In the genomic region with DNA sequence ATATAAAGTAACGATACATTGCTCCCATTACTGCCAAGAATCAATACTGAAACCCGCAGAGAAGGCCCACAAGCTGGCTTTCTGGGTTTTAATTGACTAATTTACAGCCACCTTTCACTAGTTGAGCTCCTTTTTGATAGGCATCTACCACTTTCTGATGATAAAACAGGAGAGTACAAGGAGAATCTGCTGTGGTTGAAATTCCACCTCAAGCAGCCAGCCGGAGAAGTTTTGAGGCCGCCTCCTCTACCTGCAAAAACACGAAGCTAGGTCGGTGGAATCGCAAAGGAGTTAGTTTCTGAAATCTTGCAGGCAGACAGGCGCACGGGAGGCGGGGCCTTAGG, we compare ENCODE assay signal across 8 mouse cellular contexts. TPM values are rescaled to one million over a fixed set of nuclear protein-coding genes. Genes with fewer than 3 reads are reported as not detected.
DNase-seq lines count a peak whose midpoint lies in the region; ATAC-seq lines count a peak whose summit lies in the region.
"Had no signal": no experiment of that assay in that cellular context is flagged by ENCODE, and none has a peak within 500 bp of the region (broad histone marks: within the 10 kb centered on the region; RNA-seq: fewer than 3 reads in every experiment).

No protein-coding gene starts in this region.

- WGBS in lung, embryonic 16.5 days = 1% methylated on average over 10 of the region's 10 CpGs
- WGBS in forebrain, embryonic 11.5 days = under 1% methylated on average over 10 of the region's 10 CpGs
- WGBS in limb, embryonic 13.5 days = under 1% methylated on average over 10 of the region's 10 CpGs
- WGBS in stomach, embryonic 14.5 days = under 1% methylated on average over 10 of the region's 10 CpGs

- no peaks in the 10 kb centered on the region for H3K9me3 ChIP-seq in lung, embryonic 16.5 days (ENCODE audit: control insufficient read depth, low read length)
- H3K9me3 ChIP-seq in forebrain, embryonic 11.5 days (ENCODE audit: control insufficient read depth, low read length) = no peaks in the 10 kb centered on the region
- no peaks in the 10 kb centered on the region for H3K9me3 ChIP-seq in limb, embryonic 13.5 days
- H3K9me3 ChIP-seq in stomach, embryonic 14.5 days (ENCODE audit: control insufficient read depth, low read depth, low read length) = no peaks in the 10 kb centered on the region

- no peaks in the 10 kb centered on the region for H3K27me3 ChIP-seq in lung, embryonic 16.5 days (ENCODE audit: control insufficient read depth, insufficient read depth, low read depth, low read length)
- no peaks in the 10 kb centered on the region for H3K27me3 ChIP-seq in forebrain, embryonic 11.5 days (ENCODE audit: control insufficient read depth, insufficient read depth, low read length)
- H3K27me3 ChIP-seq in limb, embryonic 13.5 days = no peaks in the 10 kb centered on the region
- no peaks in the 10 kb centered on the region for H3K27me3 ChIP-seq in stomach, embryonic 14.5 days (ENCODE audit: control insufficient read depth, insufficient read depth, low read length)

- ATAC-seq in lung, embryonic 16.5 days (ENCODE audit: low read depth) = no peak
- no peak for ATAC-seq in forebrain, embryonic 11.5 days (replicated peaks; ENCODE audit: low FRiP score)
- ATAC-seq in limb, embryonic 13.5 days (ENCODE audit: low FRiP score, low read depth) = no peak
- no peak for ATAC-seq in stomach, embryonic 14.5 days (ENCODE audit: insufficient number of reproducible peaks, insufficient read depth, low FRiP score, low read depth)
- no peak for ATAC-seq in erythroid progenitor cell, adult 5-6 weeks (replicated peaks; ENCODE audit: low FRiP score, poor library complexity, severe bottlenecking)

- H3K4me3 ChIP-seq in lung, embryonic 16.5 days (ENCODE audit: low read length) = peak overlapping the region; percentile 53
- peak overlapping the region; percentile 55 for H3K4me3 ChIP-seq in forebrain, embryonic 11.5 days (ENCODE audit: low read depth, low read length)
- peak overlapping the region; percentile 59 for H3K4me3 ChIP-seq in limb, embryonic 13.5 days
- H3K4me3 ChIP-seq in stomach, embryonic 14.5 days (ENCODE audit: low read depth, low read length) = peak overlapping the region; percentile 50

- no peaks in the 10 kb centered on the region for H3K36me3 ChIP-seq in lung, embryonic 16.5 days (ENCODE audit: control insufficient read depth, insufficient read depth, low read length)
- no peaks in the 10 kb centered on the region for H3K36me3 ChIP-seq in forebrain, embryonic 11.5 days (ENCODE audit: control insufficient read depth, insufficient read depth, low read length)
- no peaks in the 10 kb centered on the region for H3K36me3 ChIP-seq in limb, embryonic 13.5 days
- no peaks in the 10 kb centered on the region for H3K36me3 ChIP-seq in stomach, embryonic 14.5 days (ENCODE audit: control insufficient read depth, insufficient read depth, low read length)

- no peak for DNase-seq in lung, postnatal 4 days
- DNase-seq in forebrain, embryonic 11.5 days (ENCODE audit: low spot score) = no peak
- no peak for DNase-seq in layer of hippocampus, postnatal 36 days

- H3K4me2 ChIP-seq in lung, embryonic 16.5 days (ENCODE audit: low read depth, low read length) = peak overlapping the region; percentile 77
- peak overlapping the region; percentile 74 for H3K4me2 ChIP-seq in forebrain, embryonic 11.5 days (ENCODE audit: low read depth, low read length, severe bottlenecking)
- H3K4me2 ChIP-seq in limb, embryonic 13.5 days (replicated peaks) = peak overlapping the region; percentile 92
- H3K4me2 ChIP-seq in stomach, embryonic 14.5 days (replicated peaks; ENCODE audit: low read depth, low read length) = peak overlapping the region; percentile 67

- peak overlapping the region; percentile 95 for H3K27ac ChIP-seq in lung, embryonic 16.5 days (ENCODE audit: low read length)
- H3K27ac ChIP-seq in forebrain, embryonic 11.5 days (ENCODE audit: low read depth, low read length) = peak overlapping the region; percentile 94
- peak overlapping the region; percentile 97 for H3K27ac ChIP-seq in limb, embryonic 13.5 days
- peak overlapping the region; percentile 98 for H3K27ac ChIP-seq in stomach, embryonic 14.5 days (ENCODE audit: low read length)

- peak overlapping the region; percentile 61 for H3K9ac ChIP-seq in lung, embryonic 16.5 days (ENCODE audit: low read length)
- peak overlapping the region; percentile 44 for H3K9ac ChIP-seq in forebrain, embryonic 11.5 days (ENCODE audit: low read length)
- H3K9ac ChIP-seq in limb, embryonic 13.5 days = peak overlapping the region; percentile 64
- peak overlapping the region; percentile 55 for H3K9ac ChIP-seq in stomach, embryonic 14.5 days (replicated peaks; ENCODE audit: low read depth, low read length)

- peaks cover 18% of the 10 kb centered on the region for H3K4me1 ChIP-seq in lung, embryonic 16.5 days (replicated peaks; ENCODE audit: control insufficient read depth, insufficient read depth, low read length)
- H3K4me1 ChIP-seq in forebrain, embryonic 11.5 days (replicated peaks; ENCODE audit: control insufficient read depth, insufficient read depth, low read length) = peaks cover 4% of the 10 kb centered on the region; the same call in 1 of the 2 replicates
- peaks cover 18% of the 10 kb centered on the region for H3K4me1 ChIP-seq in limb, embryonic 13.5 days
- peaks cover 11% of the 10 kb centered on the region for H3K4me1 ChIP-seq in stomach, embryonic 14.5 days (ENCODE audit: control insufficient read depth, insufficient read depth, low read length)

RNA-seq across cellular contexts. Expression of a gene that starts 0.3 kb away (rescaled TPM):
- 2.1 and 4.3 TPM in 2 replicates for polyA plus RNA-seq in lung, embryonic 16.5 days (2015; fragmentation: Nextera tagmentation; extraction: Ambion mirVana)
- 2.7 and 4.0 TPM in 2 replicates for polyA plus RNA-seq in forebrain, embryonic 11.5 days (2014; fragmentation: Nextera tagmentation; extraction: Ambion mirVana)
- polyA plus RNA-seq in limb, embryonic 13.5 days (2015; fragmentation: Nextera tagmentation; extraction: Ambion mirVana) = 4.3 and 6.0 TPM in 2 replicates
- 2.4 and 3.6 TPM in 2 replicates for polyA plus RNA-seq in stomach, embryonic 14.5 days (2014; fragmentation: Nextera tagmentation; extraction: Ambion mirVana)
- total RNA-seq in layer of hippocampus, postnatal 36 days (2021) = 10 to 100 TPM; 17.0 to 19.5 TPM
- total RNA-seq in erythroid progenitor cell, adult 5-6 weeks (2015; ENCODE audit: low replicate concordance) = 666 and 715 TPM in 2 replicates
- total RNA-seq in erythroid progenitor cell, adult 5-6 weeks (2017; ENCODE audit: low replicate concordance) = 4,010 and 6,111 TPM in 2 replicates

RNA-seq across cellular contexts. Expression of a gene that starts 1.0 kb away (rescaled TPM):
- 4.2 and 5.5 TPM in 2 replicates for polyA plus RNA-seq in lung, embryonic 16.5 days (2015; fragmentation: Nextera tagmentation; extraction: Ambion mirVana)
- polyA plus RNA-seq in forebrain, embryonic 11.5 days (2014; fragmentation: Nextera tagmentation; extraction: Ambion mirVana) = 2.9 and 5.4 TPM in 2 replicates
- polyA plus RNA-seq in limb, embryonic 13.5 days (2015; fragmentation: Nextera tagmentation; extraction: Ambion mirVana) = 11.8 and 14.9 TPM in 2 replicates
- 6.1 and 6.5 TPM in 2 replicates for polyA plus RNA-seq in stomach, embryonic 14.5 days (2014; fragmentation: Nextera tagmentation; extraction: Ambion mirVana)
- total RNA-seq in layer of hippocampus, postnatal 36 days (2021) = 10 to 100 TPM; 37.3 to 46.3 TPM
- total RNA-seq in erythroid progenitor cell, adult 5-6 weeks (2015; ENCODE audit: low replicate concordance) = 238 and 271 TPM in 2 replicates
- 723 and 806 TPM in 2 replicates for total RNA-seq in erythroid progenitor cell, adult 5-6 weeks (2017; ENCODE audit: low replicate concordance)

RNA-seq across cellular contexts. Expression of a gene that starts 2.2 kb away (rescaled TPM):
- 1.2 TPM in 1 of 2 replicates, not detected in the other for polyA plus RNA-seq in lung, embryonic 16.5 days (2015; fragmentation: Nextera tagmentation; extraction: Ambion mirVana)
- 0.95 TPM in 1 of 2 replicates, not detected in the other for polyA plus RNA-seq in forebrain, embryonic 11.5 days (2014; fragmentation: Nextera tagmentation; extraction: Ambion mirVana)
- 0.65 TPM in 1 of 2 replicates, not detected in the other for polyA plus RNA-seq in limb, embryonic 13.5 days (2015; fragmentation: Nextera tagmentation; extraction: Ambion mirVana)
- polyA plus RNA-seq in stomach, embryonic 14.5 days (2014; fragmentation: Nextera tagmentation; extraction: Ambion mirVana) = not detected in 2 replicates
- 10 to 100 TPM; 35.4 to 47.1 TPM for total RNA-seq in layer of hippocampus, postnatal 36 days (2021)
- 142 and 188 TPM in 2 replicates for total RNA-seq in erythroid progenitor cell, adult 5-6 weeks (2015; ENCODE audit: low replicate concordance)
- total RNA-seq in erythroid progenitor cell, adult 5-6 weeks (2017; ENCODE audit: low replicate concordance) = 706 and 1,369 TPM in 2 replicates

RNA-seq across cellular contexts. Expression of a gene that starts 6.4 kb away (rescaled TPM):
- 5.1 and 6.6 TPM in 2 replicates for polyA plus RNA-seq in lung, embryonic 16.5 days (2015; fragmentation: Nextera tagmentation; extraction: Ambion mirVana)
- polyA plus RNA-seq in forebrain, embryonic 11.5 days (2014; fragmentation: Nextera tagmentation; extraction: Ambion mirVana) = 4.7 and 5.9 TPM in 2 replicates
- polyA plus RNA-seq in limb, embryonic 13.5 days (2015; fragmentation: Nextera tagmentation; extraction: Ambion mirVana) = 7.2 and 13.5 TPM in 2 replicates
- polyA plus RNA-seq in stomach, embryonic 14.5 days (2014; fragmentation: Nextera tagmentation; extraction: Ambion mirVana) = 2.5 and 3.3 TPM in 2 replicates
- 10 to 100 TPM; 83.9 to 89.6 TPM for total RNA-seq in layer of hippocampus, postnatal 36 days (2021)
- total RNA-seq in erythroid progenitor cell, adult 5-6 weeks (2015; ENCODE audit: low replicate concordance) = 331 and 380 TPM in 2 replicates
- total RNA-seq in erythroid progenitor cell, adult 5-6 weeks (2017; ENCODE audit: low replicate concordance) = 1,134 and 2,811 TPM in 2 replicates

RNA-seq across cellular contexts. Expression of a gene that starts 6.5 kb away (rescaled TPM):
- polyA plus RNA-seq in lung, embryonic 16.5 days (2015; fragmentation: Nextera tagmentation; extraction: Ambion mirVana) = not detected in 2 replicates
- 0.13 TPM in 1 of 2 replicates, not detected in the other for polyA plus RNA-seq in forebrain, embryonic 11.5 days (2014; fragmentation: Nextera tagmentation; extraction: Ambion mirVana)
- polyA plus RNA-seq in limb, embryonic 13.5 days (2015; fragmentation: Nextera tagmentation; extraction: Ambion mirVana) = not detected in 2 replicates
- polyA plus RNA-seq in stomach, embryonic 14.5 days (2014; fragmentation: Nextera tagmentation; extraction: Ambion mirVana) = not detected in 2 replicates
- under 1 TPM in 1 of 2 experiments, not detected in 1; 0.18 TPM for total RNA-seq in layer of hippocampus, postnatal 36 days (2021)
- total RNA-seq in erythroid progenitor cell, adult 5-6 weeks (2015; ENCODE audit: low replicate concordance) = not detected in 2 replicates
- total RNA-seq in erythroid progenitor cell, adult 5-6 weeks (2017; ENCODE audit: low replicate concordance) = 0.39 TPM in 1 of 2 replicates, not detected in the other
- polyA plus RNA-seq: brain, embryonic 14.5 days had no signal
